Mouse (Mus musculus) cerebellum, adult 8-10 months (tissue): ENCODE measurements around the gene Eif4g1.

Source experiments
- DNase-seq: peaks from one replicate; pipeline ENCODE4 v3.0.0; 2022

Gene Eif4g1

DNA sequence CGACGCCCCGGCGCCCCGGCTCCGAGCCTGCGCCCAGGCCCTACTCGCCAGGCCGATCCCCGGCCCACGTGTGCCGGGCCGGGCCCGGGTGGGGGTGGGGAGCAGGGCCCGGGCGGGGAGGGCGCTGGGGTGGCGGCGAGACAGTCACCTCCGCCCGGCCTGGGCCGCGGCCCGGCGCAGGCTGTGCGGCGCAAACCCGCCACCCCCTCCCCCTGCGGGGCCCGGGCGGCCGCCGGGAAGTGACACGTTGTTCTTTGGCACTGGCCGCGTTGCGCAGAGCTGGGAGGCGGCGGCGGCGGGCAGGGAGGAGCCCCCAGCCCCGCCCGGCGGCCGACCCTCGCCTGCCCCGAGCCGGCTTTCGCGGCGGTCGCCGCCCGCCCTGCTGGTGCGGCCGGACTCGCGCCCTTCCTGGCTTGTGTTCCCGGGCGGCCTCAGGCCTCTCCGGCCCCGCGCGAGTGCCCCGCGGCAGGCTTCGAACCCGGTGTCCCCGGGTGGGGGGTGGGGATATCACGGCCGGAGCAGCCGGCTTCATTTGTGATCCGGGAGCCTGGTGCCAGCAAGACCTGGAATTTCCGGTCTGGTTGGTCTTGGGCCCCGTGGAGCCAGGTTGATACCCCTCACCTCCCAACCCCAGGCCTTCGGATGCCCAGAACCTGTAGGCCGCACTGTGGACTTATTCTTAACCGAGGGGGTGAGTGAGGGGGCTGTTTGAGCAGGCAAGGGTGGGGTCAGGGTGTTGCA, 5.0 kb downstream of the Eif4g1 start:
- DNase-seq = peak; percentile 50

DNA sequence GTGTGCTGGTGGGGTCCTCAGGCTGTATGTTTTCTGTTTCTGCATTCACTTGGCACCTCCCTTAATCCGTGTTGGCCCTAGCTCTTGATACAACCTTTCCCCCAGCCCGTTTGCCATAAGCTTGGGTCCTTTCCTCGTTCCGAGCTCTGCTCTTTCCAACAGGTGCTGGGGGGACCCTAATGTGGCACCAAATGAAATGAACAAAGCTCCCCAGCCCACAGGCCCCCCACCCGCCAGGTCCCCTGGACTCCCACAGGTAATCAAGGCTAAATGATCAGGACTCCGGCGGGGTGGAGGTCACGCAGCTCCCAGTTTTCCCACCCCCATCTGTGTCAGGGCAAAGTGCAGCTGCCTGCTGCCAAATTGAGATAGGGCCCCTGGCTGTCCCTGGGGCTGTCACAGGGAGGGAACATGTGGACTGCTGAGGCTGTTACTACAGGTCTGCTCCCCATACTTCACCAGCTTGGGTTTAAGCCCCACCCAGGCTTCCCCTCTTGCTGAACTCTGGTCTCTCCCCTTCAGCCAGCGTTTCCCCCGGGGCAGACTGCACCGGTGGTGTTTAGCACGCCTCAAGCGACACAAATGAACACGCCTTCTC, 5.7 kb downstream of the Eif4g1 start:
- peak; percentile 30 for DNase-seq

DNA sequence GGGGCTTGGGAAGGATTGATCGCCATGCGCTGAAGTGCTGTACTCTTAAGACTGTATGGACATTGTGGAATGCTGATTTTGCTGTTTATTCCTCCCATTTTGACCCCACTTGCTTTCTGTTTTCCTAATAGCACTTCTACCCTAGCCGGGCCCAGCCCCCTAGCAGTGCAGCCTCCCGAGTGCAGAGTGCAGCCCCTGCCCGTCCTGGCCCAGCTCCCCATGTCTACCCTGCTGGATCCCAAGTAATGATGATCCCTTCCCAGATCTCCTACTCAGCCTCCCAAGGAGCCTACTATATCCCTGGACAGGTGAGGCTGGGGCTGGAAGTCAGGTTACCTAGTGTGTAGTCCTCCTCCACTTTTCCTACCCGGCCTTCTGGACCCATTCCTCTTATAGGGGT, 7.1 kb downstream of the Eif4g1 start:
- no peak for DNase-seq

DNA sequence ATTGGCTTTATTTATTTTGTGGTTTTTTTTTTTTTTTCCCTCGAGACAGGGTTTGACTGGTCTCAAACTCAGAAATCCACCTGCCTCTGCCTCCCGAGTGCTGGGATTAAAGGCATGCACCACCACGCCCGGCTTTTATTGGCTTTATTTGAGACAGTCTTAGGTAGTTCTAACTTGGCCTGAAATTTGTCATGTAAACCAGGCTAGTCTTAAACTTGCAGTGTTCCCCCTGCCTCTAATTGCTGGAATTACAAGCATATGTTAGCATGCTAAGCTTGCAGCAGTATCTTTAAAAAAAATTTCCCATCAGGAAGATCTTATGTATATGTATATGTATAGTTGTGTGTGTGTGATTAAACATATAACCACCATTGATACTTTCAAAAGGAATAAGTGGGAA, 8.6 kb downstream of the Eif4g1 start:
- no peak for DNase-seq

DNA sequence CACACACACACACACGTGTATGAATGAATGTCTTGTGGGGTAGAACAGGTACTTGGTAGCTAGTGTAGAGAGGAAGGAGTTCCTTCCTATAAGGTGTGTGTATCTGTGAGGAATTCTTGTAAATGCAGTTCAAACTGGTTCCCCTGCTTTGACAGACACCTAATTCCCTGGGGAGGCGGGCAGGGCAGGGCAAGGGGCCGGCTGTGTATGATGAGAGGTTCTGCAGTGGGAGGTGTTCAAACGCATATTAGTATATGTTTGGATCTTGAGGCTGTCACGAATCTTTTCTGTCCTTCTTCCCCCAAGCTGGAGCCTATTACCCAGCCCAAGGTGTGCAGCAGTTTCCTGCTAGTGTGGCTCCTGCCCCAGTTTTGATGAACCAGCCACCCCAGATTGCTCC, 9.3 kb downstream of the Eif4g1 start:
- no peak for DNase-seq

DNA sequence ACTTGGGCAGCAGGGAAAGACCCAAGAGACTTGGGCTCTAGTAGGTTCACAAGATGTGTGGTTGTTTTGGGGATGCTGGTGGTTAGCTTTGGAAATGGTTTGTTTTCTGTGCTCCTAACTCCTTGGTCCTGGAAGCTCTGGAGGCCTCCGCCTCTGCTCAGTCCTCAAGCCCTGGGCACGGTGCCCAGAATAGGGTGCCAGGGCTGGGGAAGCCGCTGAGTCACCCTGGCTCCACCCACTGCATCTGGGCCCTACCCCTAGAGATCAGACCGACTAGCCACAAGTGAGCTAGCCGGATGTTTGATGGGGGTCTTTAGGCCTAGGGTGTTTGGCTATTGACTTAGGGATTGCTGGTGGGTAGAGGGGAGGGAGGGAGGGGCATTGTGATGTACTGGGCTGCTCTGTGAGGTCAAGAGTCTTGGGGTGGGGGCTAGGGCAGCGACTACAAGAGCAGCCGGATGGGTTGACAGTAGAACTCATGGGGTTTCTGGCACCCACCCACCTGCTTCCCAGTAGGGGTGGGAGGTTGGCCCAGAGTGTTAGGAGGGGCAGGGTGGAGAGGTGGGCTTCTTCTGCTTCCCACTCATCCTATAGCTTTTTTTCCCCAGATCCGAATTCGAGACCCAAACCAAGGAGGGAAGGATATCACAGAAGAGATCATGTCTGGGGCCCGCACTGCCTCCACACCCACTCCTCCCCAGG, 10.0 kb downstream of the Eif4g1 start:
- peak; percentile 74 for DNase-seq

DNA sequence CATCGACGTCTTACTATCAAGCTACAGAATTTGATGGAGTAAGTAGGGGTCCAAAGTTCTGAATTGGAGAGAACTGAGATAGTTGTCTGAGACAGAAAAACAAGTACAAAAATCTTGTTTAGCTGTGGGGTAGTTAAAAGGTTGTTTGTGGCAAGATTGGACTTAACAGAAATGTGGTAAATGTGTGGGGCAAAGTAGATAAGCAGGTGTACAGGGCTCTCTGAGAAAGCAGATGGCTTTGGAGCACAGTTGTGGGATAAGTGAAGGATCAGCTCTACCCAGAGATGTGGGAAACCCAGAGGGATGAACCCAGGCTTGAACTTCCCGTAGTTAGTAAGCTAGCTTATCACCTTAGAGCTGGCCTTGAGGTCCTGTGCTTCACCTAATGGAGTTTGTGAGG, 22.7 kb downstream of the Eif4g1 start:
- no peak for DNase-seq

DNA sequence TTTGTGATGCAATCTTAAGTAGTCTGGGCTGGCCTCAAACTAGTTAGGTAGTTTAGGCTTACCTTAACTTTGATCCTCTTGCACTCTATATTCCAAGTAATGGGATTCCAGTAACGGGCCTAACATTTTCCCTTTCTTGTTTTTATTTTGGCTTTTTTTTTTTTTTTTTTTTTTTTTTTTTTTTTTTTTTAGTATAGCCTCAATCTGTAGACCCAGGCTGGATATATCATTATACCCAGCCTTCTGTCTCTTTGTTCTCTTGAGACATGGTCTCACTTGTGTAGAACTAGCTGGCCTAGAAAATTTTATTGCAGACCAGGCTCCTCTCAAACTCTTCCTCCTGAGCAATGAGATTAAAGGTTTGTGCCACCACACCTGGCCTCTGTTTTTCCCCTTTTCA, 23.5 kb downstream of the Eif4g1 start:
- no peak for DNase-seq

DNA sequence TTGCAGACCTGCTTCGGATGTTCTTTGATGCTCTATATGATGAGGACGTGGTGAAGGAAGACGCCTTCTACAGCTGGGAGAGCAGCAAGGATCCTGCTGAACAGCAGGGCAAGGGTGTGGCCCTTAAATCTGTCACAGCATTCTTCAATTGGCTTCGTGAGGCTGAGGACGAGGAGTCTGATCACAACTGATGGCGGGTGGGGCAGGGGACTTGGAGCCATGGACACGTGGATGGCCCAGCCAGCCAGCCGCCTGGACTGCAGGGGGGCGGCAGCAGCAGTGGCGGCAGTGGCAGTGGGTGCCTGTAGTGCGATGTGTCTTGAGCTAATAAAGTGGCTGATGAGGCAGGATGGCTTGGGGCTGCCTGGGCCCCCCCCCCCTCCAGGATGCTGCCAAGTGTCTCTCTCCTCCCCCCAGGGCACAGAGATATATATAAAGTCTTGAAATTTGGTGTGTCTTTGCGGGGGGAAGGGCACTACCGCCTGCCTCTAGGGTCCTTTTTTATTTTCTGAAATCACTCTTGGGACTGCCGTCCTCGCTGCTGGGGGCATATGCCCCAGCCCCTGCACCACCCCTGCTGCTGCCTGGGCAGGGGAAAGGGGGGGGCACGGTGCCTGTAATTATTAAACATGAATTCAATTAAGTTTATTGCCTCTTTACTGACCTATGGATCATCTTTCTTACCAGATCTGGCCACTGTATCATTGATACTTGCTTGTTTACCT, 24.3 kb downstream of the Eif4g1 start:
- DNase-seq = no peak

DNA sequence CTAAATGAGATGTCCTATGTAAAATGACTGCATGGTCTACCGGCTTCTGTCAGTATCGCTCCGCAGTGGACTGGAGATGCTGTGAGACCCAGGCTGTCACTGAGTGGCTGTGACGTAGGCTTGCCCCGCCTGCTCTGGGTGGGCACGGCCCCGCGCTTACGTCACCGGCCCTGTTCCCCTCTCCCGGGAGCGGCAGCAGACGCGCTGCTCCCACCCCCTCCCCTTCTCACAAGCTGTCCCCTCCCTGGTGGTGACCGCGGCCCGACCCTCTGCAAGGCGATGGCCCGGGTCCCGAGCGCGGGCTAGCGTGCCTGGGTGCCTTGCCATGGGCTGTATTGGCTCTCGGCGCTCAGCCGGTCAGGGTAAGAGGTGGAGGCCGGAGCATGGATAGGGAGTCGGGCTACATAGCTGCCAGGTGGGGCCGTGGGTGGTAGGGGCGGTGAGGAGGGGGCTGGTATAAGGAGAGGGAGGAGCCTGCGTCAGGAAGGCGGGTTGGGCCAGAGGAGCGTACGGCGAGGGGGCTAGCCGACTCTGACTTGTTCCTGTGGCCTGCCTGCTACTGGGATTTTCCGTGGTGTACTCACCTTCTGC, 25.1 kb downstream of the Eif4g1 start, which contains the start of gene Fam131a:
Gene Fam131a (plus strand): TSS at position 131 of the 591 bp plus-strand sequence.
- peak; percentile 89 for DNase-seq

DNA sequence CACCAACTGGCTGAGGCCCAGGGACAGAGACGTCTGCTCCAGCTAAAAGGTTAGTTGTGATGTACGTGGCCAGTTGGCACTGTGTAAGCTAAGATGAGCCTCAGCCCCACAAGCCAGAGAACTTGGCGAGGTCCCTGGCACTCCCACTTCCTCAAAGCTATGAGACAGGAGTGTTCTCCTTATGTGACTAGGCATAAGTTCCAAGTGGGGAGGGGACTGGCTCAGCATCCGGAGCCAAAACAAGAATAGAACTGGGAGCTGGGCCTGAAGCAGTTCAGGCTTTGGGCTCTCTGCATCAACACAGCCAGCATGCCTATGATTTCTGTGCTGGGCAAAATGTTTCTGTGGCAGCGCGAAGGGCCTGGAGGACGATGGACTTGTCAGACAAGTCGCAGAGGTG, 26.7 kb downstream of the Eif4g1 start:
- DNase-seq = peak; percentile 55

DNA sequence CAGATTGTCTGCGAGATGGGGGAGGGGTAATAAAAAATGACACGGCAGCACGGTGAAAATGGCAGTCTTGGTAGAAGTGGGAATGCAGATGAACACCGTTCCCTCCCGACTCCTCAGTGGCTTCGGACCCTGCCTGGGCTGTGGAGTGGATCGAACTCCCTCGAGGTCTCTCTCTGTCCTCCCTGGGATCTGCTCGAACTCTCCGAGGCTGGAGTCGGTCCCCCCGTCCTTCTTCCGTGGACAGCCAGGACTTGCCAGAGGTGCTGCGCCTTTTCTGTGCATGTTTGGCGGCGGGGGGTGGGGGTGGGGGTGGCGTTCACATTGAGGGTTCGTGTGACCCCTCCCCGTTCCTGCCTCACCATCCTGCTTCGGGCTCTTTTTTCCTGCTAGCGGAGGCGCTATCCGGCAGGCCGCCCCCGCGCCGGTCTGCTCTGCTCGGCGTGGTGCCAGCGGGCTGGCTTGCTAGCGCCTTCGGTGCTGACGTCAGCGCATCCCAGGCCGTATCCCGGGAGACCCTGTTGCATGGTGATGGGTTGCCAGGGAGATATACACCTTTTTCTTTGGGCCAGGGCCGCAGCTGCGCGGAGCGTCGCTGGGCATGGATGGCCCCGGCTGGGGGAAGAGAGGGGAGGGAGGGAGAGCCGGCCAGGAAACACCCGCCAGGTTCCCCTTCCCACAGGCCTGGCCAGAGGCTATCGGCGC, 27.7 kb downstream of the Eif4g1 start:
- peak; percentile 87 for DNase-seq

DNA sequence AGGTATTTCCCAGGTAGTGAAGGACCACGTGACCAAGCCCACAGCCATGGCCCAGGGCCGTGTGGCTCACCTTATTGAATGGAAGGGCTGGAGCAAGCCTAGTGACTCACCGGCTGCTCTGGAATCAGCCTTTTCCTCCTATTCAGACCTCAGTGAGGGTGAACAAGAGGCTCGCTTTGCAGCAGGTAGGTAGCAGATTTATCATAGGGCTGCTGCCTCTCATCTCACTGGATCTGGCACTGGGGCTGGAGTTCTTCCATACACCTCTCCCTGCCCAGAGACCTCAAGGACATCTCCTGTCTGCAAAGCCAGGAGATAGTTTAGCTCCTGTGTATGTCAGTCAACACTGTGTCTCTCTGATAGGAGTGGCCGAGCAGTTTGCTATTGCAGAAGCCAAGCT, 31.2 kb downstream of the Eif4g1 start:
- no peak for DNase-seq

DNA sequence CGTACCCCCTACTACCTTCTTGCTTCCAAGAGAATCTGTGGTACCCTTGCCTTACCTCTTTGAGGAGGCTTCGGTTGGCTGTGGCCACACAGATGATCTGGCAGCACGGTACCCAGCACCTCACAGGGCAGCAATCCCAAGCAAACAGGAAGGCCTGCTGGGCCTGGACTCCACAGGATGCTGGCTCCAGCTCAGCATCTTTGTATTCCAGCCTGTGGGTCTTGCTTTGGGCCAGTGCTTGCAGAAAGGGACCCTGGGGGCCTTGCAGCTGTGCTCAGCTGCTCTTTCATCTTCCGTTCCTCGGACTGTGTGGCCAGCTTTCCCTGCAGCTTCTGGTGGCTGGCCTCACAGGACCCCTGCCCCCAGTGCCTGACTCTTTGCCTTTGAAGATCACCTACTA, 31.9 kb downstream of the Eif4g1 start:
- DNase-seq = peak; percentile 57

DNA sequence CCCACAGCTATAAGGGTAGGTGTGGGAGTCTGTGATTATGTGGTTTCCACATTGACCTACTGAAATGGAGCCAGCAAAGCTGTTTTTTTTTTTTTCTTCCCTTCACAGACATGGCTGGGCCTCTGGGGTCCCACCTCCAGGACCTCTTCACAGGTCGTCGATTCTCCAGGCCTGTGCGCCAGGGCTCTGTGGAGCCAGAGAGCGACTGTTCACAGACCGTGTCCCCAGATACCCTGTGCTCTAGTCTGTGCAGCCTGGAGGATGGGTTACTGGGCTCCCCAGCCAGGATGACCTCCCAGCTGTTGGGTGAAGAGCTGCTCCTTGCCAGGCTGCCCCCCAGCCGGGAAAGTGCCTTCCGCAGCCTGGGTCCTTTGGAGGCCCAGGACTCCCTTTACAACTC, 33.2 kb downstream of the Eif4g1 start:
- no peak for DNase-seq

DNA sequence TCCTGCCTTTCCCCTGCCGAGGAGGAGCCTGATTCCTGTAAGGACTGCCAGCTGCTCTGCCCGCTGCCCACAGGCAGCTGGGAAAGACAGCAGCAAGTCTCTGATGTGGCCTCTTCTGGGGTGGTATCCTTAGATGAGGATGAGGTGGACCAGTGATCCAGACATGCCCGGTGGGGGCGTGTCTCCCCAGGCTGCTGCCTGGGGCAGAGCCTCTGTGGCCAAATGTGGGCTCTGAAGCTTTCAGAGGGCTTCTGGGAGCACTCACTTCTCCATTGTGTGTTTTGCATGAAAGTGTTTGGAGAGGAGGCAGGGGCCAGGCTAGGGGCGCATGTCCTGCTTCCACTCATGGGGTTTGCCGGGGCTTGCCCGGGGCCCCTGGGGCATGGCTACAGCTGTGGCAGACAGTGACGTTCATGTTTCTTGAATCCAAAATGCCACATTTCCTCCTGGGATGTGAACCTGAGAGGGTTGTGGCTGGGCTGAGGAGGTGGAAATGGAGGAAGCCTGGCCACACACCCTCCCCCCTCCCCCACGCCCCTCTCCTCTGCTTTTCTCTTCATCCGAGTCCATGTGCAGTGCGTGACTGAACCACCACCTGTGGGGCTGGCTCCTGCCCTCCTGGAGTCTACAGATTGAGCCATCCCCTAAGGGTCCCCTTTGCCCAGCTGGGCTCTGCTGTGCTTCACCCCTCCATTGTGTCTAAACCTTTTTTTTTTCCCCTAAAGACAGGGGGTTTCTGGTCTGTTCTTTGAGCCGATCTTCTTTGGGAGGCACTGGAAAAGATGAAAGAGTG, 33.8 kb downstream of the Eif4g1 start:
- DNase-seq = no peak

DNA sequence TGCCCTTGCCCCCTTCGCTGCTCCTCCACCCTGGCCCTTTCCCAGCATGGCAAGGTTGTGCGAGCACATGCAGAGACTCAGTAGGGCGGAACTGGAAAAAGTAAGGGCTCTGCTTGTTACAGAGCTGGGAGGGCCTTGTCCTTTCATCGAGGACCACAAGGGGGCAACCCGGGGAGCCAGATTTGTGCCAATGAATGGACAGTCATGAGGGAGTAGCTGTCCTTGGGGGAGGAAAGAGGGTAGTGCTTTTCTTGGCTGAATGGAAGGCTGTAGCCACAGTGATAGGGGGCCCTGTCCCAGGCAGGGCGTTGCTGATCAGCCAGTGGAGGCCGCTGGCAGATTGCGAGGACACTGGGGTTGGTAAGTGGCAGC, 34.4 kb downstream of the Eif4g1 start:
- DNase-seq = peak; percentile 53

DNA sequence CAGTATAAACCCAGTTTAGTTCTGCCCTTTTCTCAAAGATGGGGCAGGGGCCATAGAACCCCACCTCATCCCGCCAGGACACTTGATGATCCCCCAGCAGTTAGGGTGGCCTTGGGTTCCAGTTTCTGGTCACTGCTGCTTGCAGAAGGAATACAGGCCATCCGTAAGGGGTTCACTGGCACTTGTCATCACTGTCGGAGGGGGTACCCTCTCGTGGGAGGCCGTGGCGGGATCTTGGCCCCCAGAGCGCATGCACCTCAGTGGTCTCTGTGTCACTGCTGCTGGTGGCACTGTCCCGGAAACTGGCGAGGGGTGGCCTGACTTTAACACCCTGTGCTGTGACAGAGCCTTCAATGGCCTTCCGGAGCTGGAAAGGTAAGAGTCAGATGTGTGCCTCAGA, 35.0 kb downstream of the Eif4g1 start:
- no peak for DNase-seq

DNA sequence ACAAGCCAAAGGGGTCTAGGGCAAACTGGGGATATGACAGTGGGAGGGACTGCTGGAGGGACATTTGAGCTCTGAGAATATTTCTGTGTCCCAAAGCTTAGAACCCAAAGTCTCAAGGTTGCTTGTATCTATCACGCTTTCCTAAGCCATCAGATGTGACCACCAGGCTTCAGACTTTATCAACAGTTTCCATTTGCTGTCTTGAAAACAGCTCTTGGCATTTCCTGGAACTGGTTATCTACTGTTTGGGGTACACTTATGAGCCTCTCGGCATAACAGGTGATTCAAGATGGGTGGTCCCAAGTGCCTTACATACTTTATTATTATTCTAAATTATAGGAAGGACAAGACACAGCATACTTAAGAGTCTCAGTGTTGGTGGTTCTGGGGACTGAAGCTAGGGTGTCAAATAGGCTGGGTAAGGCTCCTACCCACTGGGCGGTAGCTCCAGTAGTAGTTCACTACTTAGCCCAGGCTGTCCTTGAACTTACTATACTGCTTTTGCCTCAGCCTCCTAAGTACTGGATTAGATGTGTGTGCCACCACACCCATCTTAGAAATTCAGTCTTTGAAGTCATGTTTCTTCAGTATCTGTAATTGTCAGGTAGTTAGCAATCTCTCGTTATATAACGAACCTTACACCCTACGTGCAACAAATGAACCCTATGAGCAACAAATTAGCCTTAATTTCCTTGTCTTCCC, 35.7 kb downstream of the Eif4g1 start:
- no peak for DNase-seq

DNA sequence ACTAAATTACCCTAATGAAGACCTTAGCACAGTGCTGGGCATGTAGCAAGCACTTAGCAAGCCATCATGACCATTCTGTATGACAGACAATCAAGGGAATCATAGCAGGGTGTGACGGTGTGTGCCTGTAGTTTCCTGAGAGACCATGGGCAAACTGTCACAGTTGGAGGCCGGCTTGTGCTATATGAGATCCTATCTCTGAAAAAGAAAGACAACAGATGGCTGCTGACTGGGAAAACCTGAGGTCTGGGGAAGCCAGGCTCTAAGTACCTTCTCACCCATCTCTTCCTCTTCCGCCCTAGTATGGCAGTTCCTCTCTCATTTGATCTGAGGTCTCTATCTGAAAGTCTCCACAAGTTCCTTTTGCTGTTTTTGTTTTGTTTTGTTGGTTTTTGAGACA, 37.7 kb downstream of the Eif4g1 start:
- peak; percentile 32 for DNase-seq
